Mouse (Mus musculus): ENCODE data around the gene 1500011B03Rik. TPM values are rescaled to one million over a fixed set of nuclear protein-coding genes. Genes with fewer than 3 reads are reported as not detected.

The 1500011B03Rik gene
- polyA plus RNA-seq, 1 experiment from 2014 or later, result 150 TPM

DNA sequence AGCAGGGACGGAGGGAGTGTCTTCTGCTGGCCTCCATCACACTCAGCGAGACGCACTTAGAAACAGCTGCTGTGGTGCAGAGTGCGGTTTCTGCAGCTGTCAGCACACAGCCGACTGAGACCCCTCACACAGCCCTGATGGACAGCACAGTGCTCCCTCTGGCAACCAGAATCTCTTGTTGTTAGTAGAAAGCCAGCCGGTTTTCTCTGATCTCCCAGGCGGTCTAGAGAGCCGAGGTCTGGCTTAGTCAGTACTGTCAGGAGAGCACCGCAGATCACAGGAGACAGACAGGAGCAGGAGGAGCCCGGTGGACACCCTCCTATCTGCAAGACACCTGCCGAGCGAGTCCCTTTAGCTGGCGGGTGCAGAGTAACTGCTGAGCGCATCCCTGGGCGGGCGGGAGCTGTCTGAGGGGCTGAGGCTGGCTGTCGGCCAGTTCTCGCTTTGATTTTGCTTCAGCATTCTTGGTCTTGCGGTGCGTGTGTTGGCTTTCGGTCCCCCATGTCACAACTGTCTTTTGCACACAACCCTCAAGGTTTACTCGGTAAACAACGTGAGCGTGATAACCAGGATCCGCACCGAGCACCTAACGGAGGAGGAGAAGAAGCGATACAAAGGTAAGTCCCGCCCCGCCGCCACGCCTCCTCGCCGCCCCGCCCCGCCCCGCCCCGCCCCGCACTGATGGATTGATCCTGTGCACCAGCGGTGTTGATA is 26.8 kb downstream of the 1500011B03Rik start:
- peak; percentile 91 for DNase-seq (ENCODE audit: low spot score, missing footprints)
- no peaks in the 10 kb centered on the region; the same call in 1 of the 2 replicates for H3K36me3 ChIP-seq (ENCODE audit: control insufficient read depth, insufficient read depth, low read length)
- peak; percentile 65 for ATAC-seq (ENCODE audit: low FRiP score)
- peak overlapping the region; percentile 30 for H3K4me3 ChIP-seq (ENCODE audit: low read depth, low read length)
- H3K9me3 ChIP-seq (ENCODE audit: control insufficient read depth, low read length), result no peaks in the 10 kb centered on the region
- no peaks in the 10 kb centered on the region for H3K27me3 ChIP-seq (ENCODE audit: control insufficient read depth, insufficient read depth, low read length)
- H3K4me1 ChIP-seq (ENCODE audit: control insufficient read depth, insufficient read depth, low read length), result peaks cover 19% of the 10 kb centered on the region
- 3% methylated on average over 40 of the region's 40 CpGs for WGBS
- peak overlapping the region; percentile 42 for H3K27ac ChIP-seq (ENCODE audit: low read depth, low read length)
- H3K9ac ChIP-seq (ENCODE audit: low read length), result peak overlapping the region; percentile 53
- peak overlapping the region; percentile 63 for H3K4me2 ChIP-seq

DNA sequence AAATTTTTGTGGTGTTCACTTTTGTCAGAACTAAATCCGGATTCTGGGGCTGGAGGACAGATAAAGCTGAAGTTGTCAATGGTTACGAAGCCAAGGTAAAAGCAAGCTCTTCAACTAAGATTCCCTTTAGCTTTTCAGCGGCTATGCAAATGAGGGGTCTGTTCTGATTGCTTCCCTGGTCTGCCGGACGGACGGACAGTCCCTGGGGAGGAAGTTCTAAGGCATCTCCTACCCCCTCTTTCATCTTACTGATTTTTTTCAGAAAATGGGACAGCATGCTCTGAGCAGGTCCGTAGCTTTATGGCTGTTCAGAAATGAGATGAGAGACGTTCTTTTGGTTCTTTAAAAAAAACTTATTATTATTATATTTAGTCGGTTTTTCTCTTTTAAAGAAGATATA is 27.6 kb downstream of the 1500011B03Rik start:
- 61% methylated on average over 9 of the region's 9 CpGs for WGBS
- no peak overlapping the region for H3K27ac ChIP-seq (ENCODE audit: low read depth, low read length)

DNA sequence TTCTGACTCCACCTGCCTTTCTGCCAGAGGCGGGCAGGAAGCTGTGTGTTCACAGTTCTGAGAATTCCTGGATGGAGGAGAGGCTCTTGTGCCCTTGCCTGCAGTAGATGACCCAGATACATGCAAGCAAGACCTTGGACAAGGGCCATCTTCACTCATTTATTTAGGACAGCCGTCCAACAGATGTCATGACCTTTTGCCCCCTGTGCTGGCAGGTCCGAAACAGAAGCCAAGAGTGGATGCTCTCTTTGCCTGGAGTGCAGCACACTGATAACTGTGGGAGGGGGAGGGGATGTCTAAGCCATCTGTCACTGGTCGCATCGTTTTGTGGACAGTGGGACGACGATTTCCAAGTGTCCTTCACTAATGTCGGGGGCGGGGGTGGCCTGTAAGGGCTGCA is 28.0 kb downstream of the 1500011B03Rik start:
- Histone ChIP-seq H3K36me3 (ENCODE audit: control insufficient read depth, insufficient read depth, low read length) (peaks cover 2% of the 10 kb centered on the region), H3K27ac (ENCODE audit: low read depth, low read length) (no peak overlapping the region), H3K4me2 (no peak overlapping the region), H3K4me3 (ENCODE audit: low read depth, low read length) (no peak overlapping the region), H3K9ac (ENCODE audit: low read length) (no peak overlapping the region), H3K27me3 (ENCODE audit: control insufficient read depth, insufficient read depth, low read length) (no peaks in the 10 kb centered on the region), H3K9me3 (ENCODE audit: control insufficient read depth, low read length) (no peaks in the 10 kb centered on the region), H3K4me1 (ENCODE audit: control insufficient read depth, insufficient read depth, low read length) (peaks cover 19% of the 10 kb centered on the region)
- DNase-seq (ENCODE audit: low spot score, missing footprints) (no peak), ATAC-seq (ENCODE audit: low FRiP score) (no peak)
- WGBS, result 43% methylated on average over 9 of the region's 9 CpGs

More for the DNA sequence above, 27.6 kb downstream of the 1500011B03Rik start:
- Histone ChIP-seq H3K36me3 (ENCODE audit: control insufficient read depth, insufficient read depth, low read length) (peaks cover 2% of the 10 kb centered on the region), H3K9ac (ENCODE audit: low read length) (no peak overlapping the region), H3K4me1 (ENCODE audit: control insufficient read depth, insufficient read depth, low read length) (peaks cover 19% of the 10 kb centered on the region), H3K27me3 (ENCODE audit: control insufficient read depth, insufficient read depth, low read length) (no peaks in the 10 kb centered on the region), H3K4me3 (ENCODE audit: low read depth, low read length) (no peak overlapping the region), H3K9me3 (ENCODE audit: control insufficient read depth, low read length) (no peaks in the 10 kb centered on the region), H3K4me2 (no peak overlapping the region)
- ATAC-seq (ENCODE audit: low FRiP score) (no peak), DNase-seq (ENCODE audit: low spot score, missing footprints) (peak; percentile 87)

DNA sequence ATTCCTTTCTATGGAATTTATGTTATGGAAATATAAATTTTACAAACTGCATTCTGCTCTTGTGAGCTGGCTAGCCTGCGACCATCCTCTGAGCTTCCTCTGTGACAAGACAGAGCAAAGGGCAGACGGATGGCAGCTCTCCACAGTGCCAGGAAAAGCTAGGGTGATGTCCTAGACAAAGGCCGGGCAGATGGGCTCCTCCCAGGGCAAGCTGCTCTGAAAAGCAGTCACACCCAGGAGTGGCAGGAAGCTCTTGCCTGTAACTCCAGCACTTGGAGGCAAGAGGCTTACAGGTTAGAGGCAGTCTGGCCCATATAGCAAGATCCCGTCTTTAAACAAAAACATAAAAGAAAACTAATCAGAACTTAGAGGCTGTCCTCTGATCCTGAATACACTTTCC is 28.7 kb downstream of the 1500011B03Rik start:
- H3K4me2 ChIP-seq, result no peak overlapping the region
- H3K9me3 ChIP-seq (ENCODE audit: control insufficient read depth, low read length), result no peaks in the 10 kb centered on the region
- H3K27me3 ChIP-seq (ENCODE audit: control insufficient read depth, insufficient read depth, low read length), result no peaks in the 10 kb centered on the region
- ATAC-seq (ENCODE audit: low FRiP score), result no peak
- peaks cover 19% of the 10 kb centered on the region for H3K4me1 ChIP-seq (ENCODE audit: control insufficient read depth, insufficient read depth, low read length)
- no peak overlapping the region for H3K27ac ChIP-seq (ENCODE audit: low read depth, low read length)
- peak; percentile 76 for DNase-seq (ENCODE audit: low spot score, missing footprints)
- no peak overlapping the region for H3K9ac ChIP-seq (ENCODE audit: low read length)
- H3K4me3 ChIP-seq (ENCODE audit: low read depth, low read length), result no peak overlapping the region
- H3K36me3 ChIP-seq (ENCODE audit: control insufficient read depth, insufficient read depth, low read length), result peaks cover 2% of the 10 kb centered on the region
- 76% methylated on average over 4 of the region's 4 CpGs for WGBS

- Histone ChIP-seq H3K36me3 (ENCODE audit: control insufficient read depth, insufficient read depth, low read length) (peaks cover 2% of the 10 kb centered on the region), H3K4me2 (no peak overlapping the region), H3K9me3 (ENCODE audit: control insufficient read depth, low read length) (no peaks in the 10 kb centered on the region), H3K27ac (ENCODE audit: low read depth, low read length) (no peak overlapping the region), H3K4me3 (ENCODE audit: low read depth, low read length) (no peak overlapping the region), H3K4me1 (ENCODE audit: control insufficient read depth, insufficient read depth, low read length) (peaks cover 19% of the 10 kb centered on the region), H3K9ac (ENCODE audit: low read length) (no peak overlapping the region), H3K27me3 (ENCODE audit: control insufficient read depth, insufficient read depth, low read length) (no peaks in the 10 kb centered on the region)
- 76% methylated on average over 7 of the region's 7 CpGs for WGBS
- no peak for ATAC-seq (ENCODE audit: low FRiP score)
- DNase-seq (ENCODE audit: low spot score, missing footprints), result no peak
These were observed 30.0 kb downstream of the 1500011B03Rik start for GRCm38 (mm10) chr5:114793317-114793716.

DNA sequence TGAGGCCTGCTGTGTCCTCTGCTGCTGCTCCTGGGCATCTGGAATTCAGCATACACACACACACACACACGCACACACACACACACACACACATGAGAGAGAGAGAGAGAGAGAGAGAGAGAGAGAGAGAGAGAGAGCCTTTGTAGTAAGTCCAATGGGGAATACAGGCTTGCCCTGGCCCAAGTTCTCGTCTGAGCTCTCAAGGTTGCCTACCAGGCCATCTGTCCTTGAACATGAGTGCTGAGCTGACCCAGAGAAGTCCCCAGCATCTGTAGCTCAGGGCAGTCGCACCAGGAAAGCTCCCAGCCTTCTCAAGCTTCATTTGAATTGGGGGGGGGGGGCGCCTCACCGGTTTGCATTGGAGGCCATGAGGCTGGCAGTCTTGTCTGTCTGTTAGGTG is 38.1 kb downstream of the 1500011B03Rik start:
- H3K27me3 ChIP-seq (ENCODE audit: control insufficient read depth, insufficient read depth, low read length), result no peaks in the 10 kb centered on the region
- WGBS, result 90% methylated on average over 5 of the region's 5 CpGs

GRCm38 (mm10) chr5:114784622-114785165 is 38.6 kb downstream of the 1500011B03Rik start:
- Histone ChIP-seq H3K9me3 (ENCODE audit: control insufficient read depth, low read length) (no peaks in the 10 kb centered on the region), H3K9ac (ENCODE audit: low read length) (no peak overlapping the region), H3K27ac (ENCODE audit: low read depth, low read length) (no peak overlapping the region), H3K4me2 (no peak overlapping the region), H3K4me3 (ENCODE audit: low read depth, low read length) (no peak overlapping the region), H3K4me1 (ENCODE audit: control insufficient read depth, insufficient read depth, low read length) (no peaks in the 10 kb centered on the region; the same call in 1 of the 2 replicates), H3K36me3 (ENCODE audit: control insufficient read depth, insufficient read depth, low read length) (no peaks in the 10 kb centered on the region), H3K27me3 (ENCODE audit: control insufficient read depth, insufficient read depth, low read length) (no peaks in the 10 kb centered on the region)
- no peak for DNase-seq (ENCODE audit: low spot score, missing footprints)
- 84% methylated on average over 15 of the region's 16 CpGs for WGBS
- no peak for ATAC-seq (ENCODE audit: low FRiP score)

More for the DNA sequence above, 38.1 kb downstream of the 1500011B03Rik start:
- Histone ChIP-seq H3K4me1 (ENCODE audit: control insufficient read depth, insufficient read depth, low read length) (no peaks in the 10 kb centered on the region; the same call in 1 of the 2 replicates), H3K9ac (ENCODE audit: low read length) (no peak overlapping the region; the same call in 1 of the 2 replicates), H3K4me2 (no peak overlapping the region), H3K27ac (ENCODE audit: low read depth, low read length) (no peak overlapping the region), H3K36me3 (ENCODE audit: control insufficient read depth, insufficient read depth, low read length) (no peaks in the 10 kb centered on the region), H3K4me3 (ENCODE audit: low read depth, low read length) (no peak overlapping the region), H3K9me3 (ENCODE audit: control insufficient read depth, low read length) (no peaks in the 10 kb centered on the region)
- ATAC-seq (ENCODE audit: low FRiP score) (no peak), DNase-seq (ENCODE audit: low spot score, missing footprints) (no peak)

GRCm38 (mm10) chr5:114783405-114784163 is 39.7 kb downstream of the 1500011B03Rik start:
- no peak overlapping the region for H3K4me2 ChIP-seq
- DNase-seq (ENCODE audit: low spot score, missing footprints), result no peak
- no peaks in the 10 kb centered on the region; the same call in 1 of the 2 replicates for H3K4me1 ChIP-seq (ENCODE audit: control insufficient read depth, insufficient read depth, low read length)
- H3K27ac ChIP-seq (ENCODE audit: low read depth, low read length), result no peak overlapping the region
- H3K9ac ChIP-seq (ENCODE audit: low read length), result no peak overlapping the region
- H3K4me3 ChIP-seq (ENCODE audit: low read depth, low read length), result no peak overlapping the region
- no peaks in the 10 kb centered on the region for H3K36me3 ChIP-seq (ENCODE audit: control insufficient read depth, insufficient read depth, low read length)
- H3K27me3 ChIP-seq (ENCODE audit: control insufficient read depth, insufficient read depth, low read length), result no peaks in the 10 kb centered on the region
- no peaks in the 10 kb centered on the region for H3K9me3 ChIP-seq (ENCODE audit: control insufficient read depth, low read length)
- WGBS, result 87% methylated on average over 12 of the region's 12 CpGs
- no peak for ATAC-seq (ENCODE audit: low FRiP score)

DNA sequence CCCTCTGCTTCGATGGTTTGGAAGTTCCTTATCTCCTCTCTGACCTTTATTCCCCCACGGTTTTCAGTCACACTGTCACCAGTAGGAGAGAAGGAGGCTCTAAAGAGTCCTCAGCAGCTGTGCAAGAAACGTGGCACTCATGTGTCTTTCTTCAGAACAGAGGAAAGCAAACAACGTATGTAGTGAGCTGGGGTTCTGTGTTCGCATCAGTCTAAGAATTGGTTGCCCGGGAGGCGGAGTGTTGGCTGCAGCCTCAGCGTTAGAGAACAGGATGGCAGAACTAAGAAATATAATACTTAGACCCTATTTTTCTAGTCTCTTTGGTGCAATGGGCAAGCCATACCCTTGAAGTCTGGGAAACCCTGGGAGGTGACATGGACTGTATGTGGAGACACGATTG is 40.3 kb downstream of the 1500011B03Rik start:
- Histone ChIP-seq H3K27ac (ENCODE audit: low read depth, low read length) (no peak overlapping the region), H3K9me3 (ENCODE audit: control insufficient read depth, low read length) (no peaks in the 10 kb centered on the region), H3K4me2 (no peak overlapping the region), H3K4me1 (ENCODE audit: control insufficient read depth, insufficient read depth, low read length) (no peaks in the 10 kb centered on the region; the same call in 1 of the 2 replicates), H3K9ac (ENCODE audit: low read length) (no peak overlapping the region), H3K27me3 (ENCODE audit: control insufficient read depth, insufficient read depth, low read length) (no peaks in the 10 kb centered on the region), H3K36me3 (ENCODE audit: control insufficient read depth, insufficient read depth, low read length) (no peaks in the 10 kb centered on the region), H3K4me3 (ENCODE audit: low read depth, low read length) (no peak overlapping the region)
- 88% methylated on average over 9 of the region's 9 CpGs for WGBS
- no peak for ATAC-seq (ENCODE audit: low FRiP score)
- DNase-seq (ENCODE audit: low spot score, missing footprints), result no peak

All from midbrain, embryonic 11.5 days (tissue).